Mouse (Mus musculus): Measurements from ENCODE around the gene Prdx2.
A peak's percentile ranks its signal among the peaks of the same experiment; 100 is the strongest.

Prdx2 gene

GRCm38 (mm10) chr8:84969241-84970134 lies at the start of gene Prdx2, which contains the start of the genes Gm49661 and Rnaseh2a:
TSS of gene Prdx2 (plus strand) at chr8:84969587.
TSS of gene Gm49661 (minus strand) at chr8:84969433.
TSS of gene Rnaseh2a (minus strand) at chr8:84969767.
- DNase-seq (ENCODE audit: low spot score): no peak

GRCm38 (mm10) chr8:84921596-84921995 lies 47.8 kb upstream of the Prdx2 start:
- DNase-seq (ENCODE audit: low spot score): no peak

GRCm38 (mm10) chr8:84925557-84925956 lies 43.8 kb upstream of the Prdx2 start:
- no peak for DNase-seq (ENCODE audit: low spot score)

GRCm38 (mm10) chr8:84927513-84927912 lies 41.9 kb upstream of the Prdx2 start:
- no peak for DNase-seq (ENCODE audit: low spot score)

- peak; percentile 68 for DNase-seq (ENCODE audit: low spot score)
These were observed 40.7 kb upstream of the Prdx2 start for GRCm38 (mm10) chr8:84928456-84929306.

GRCm38 (mm10) chr8:84930582-84930981 lies 38.8 kb upstream of the Prdx2 start:
- DNase-seq (ENCODE audit: low spot score): no peak

GRCm38 (mm10) chr8:84933767-84934559 lies 35.4 kb upstream of the Prdx2 start:
- DNase-seq (ENCODE audit: low spot score): no peak

- peak; percentile 66 for DNase-seq (ENCODE audit: low spot score)
These were observed 34.5 kb upstream of the Prdx2 start for GRCm38 (mm10) chr8:84934860-84935259.

GRCm38 (mm10) chr8:84935489-84935888 lies 33.9 kb upstream of the Prdx2 start:
- DNase-seq (ENCODE audit: low spot score): no peak

GRCm38 (mm10) chr8:84936041-84936961 lies 33.1 kb upstream of the Prdx2 start:
- no peak for DNase-seq (ENCODE audit: low spot score)

GRCm38 (mm10) chr8:84936962-84937546 lies 32.3 kb upstream of the Prdx2 start, which contains the start of gene Mast1:
TSS of gene Mast1 (minus strand) at chr8:84937359.
- no peak for DNase-seq (ENCODE audit: low spot score)

- no peak for DNase-seq (ENCODE audit: low spot score)
These were observed 31.5 kb upstream of the Prdx2 start for GRCm38 (mm10) chr8:84937620-84938485.

GRCm38 (mm10) chr8:84943699-84944098 lies 25.7 kb upstream of the Prdx2 start:
- DNase-seq (ENCODE audit: low spot score): no peak

- DNase-seq (ENCODE audit: low spot score): peak; percentile 65
These were observed 24.8 kb upstream of the Prdx2 start for GRCm38 (mm10) chr8:84944478-84945160.

- peak; percentile 6 for DNase-seq (ENCODE audit: low spot score)
These were observed 24.2 kb upstream of the Prdx2 start for GRCm38 (mm10) chr8:84945235-84945632.

GRCm38 (mm10) chr8:84945633-84946527 lies 23.5 kb upstream of the Prdx2 start:
- DNase-seq (ENCODE audit: low spot score): peak; percentile 59

GRCm38 (mm10) chr8:84946528-84947240 lies 22.7 kb upstream of the Prdx2 start, which contains the start of gene Rtbdn:
TSS of gene Rtbdn (plus strand) at chr8:84946991.
- peak; percentile 28 for DNase-seq (ENCODE audit: low spot score)
